15 mouse cellular contexts compared by ENCODE assay signal in the genomic region with DNA sequence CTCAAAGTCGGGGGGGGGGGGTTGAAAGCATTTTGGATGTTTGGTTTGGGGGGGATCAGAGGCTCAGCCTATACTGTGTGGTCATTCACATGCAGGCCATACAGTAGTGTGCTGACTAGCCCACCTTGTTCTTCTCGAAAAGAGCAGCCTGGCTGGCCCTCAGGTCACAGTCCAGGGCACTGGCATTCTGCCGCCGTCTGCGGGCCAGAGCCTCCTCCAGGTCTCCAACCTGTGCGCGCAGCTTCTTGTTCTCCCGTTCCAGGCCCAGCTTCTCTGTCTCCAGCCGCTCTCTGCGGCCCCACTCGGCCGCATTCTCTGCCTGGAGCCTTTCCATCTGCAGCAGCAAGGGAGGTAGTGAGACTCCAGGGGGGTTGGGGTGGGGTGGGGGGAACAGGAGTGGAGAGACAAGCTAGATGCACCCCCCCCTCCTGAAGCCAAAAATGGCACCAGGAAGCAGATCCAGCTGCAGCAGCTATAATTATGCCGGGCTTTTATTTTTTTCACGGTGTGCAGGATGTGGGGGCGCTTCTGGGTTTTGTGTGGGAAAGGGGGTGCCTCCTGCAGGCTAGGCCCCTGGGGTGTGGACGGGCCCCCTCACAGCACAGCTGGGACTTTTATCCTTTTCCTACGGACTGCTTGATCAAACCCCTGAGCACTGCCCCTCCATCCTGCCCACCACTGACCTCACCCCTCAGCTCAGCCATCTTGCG. TPM values are rescaled to one million over a fixed set of nuclear protein-coding genes. Genes with fewer than 3 reads are reported as not detected.
DNase-seq lines count a peak whose midpoint lies in the region; ATAC-seq and TF ChIP-seq lines count a peak whose summit lies in the region.
"Had no signal": no experiment of that assay in that cellular context is flagged by ENCODE, and none has a peak within 500 bp of the region (broad histone marks: within the 10 kb centered on the region; RNA-seq: fewer than 3 reads in every experiment).

No protein-coding gene starts in this region.

- no peak for ATAC-seq in lung, embryonic 16.5 days (ENCODE audit: low read depth)
- ATAC-seq: intestine, embryonic 15.5 days had no signal

- intact Hi-C loops in heart, postnatal 25 days (cut with DNase I), result loop anchor here (2.0 to 5.0 kb wide), 3 partner anchors 85 to 200 kb away; no protein-coding TSS in a partner anchor

- TF ChIP-seq CTCF in lung, adult 2 months (IDR thresholded peaks at IDR 0.05; ENCODE audit: insufficient read depth, low read length), result no peak
- TF ChIP-seq CTCF in kidney, adult 2 months (conservative IDR thresholded peaks at IDR 0.05; ENCODE audit: insufficient read depth, insufficient read length, low read depth, low read length), result no peak

- H3K27ac ChIP-seq in lung, embryonic 16.5 days (ENCODE audit: low read length), result peak overlapping the region; percentile 68
- no peak overlapping the region for H3K27ac ChIP-seq in kidney, adult 2 months (ENCODE audit: insufficient read depth, low read depth, low read length)
- H3K27ac ChIP-seq: intestine, embryonic 15.5 days; neural tube, embryonic 13.5 days had no signal

- H3K4me1 ChIP-seq in lung, embryonic 16.5 days (replicated peaks; ENCODE audit: control insufficient read depth, insufficient read depth, low read length), result peaks cover 25% of the 10 kb centered on the region
- peaks cover 26% of the 10 kb centered on the region for H3K4me1 ChIP-seq in lung, adult 2 months (ENCODE audit: control insufficient read depth, insufficient read depth, low read length)
- peaks cover 15% of the 10 kb centered on the region for H3K4me1 ChIP-seq in kidney, adult 2 months (ENCODE audit: control insufficient read depth, insufficient read depth, low read length)

- no peaks in the 10 kb centered on the region for H3K27me3 ChIP-seq in lung, embryonic 16.5 days (ENCODE audit: control insufficient read depth, insufficient read depth, low read depth, low read length)
- no peaks in the 10 kb centered on the region for H3K27me3 ChIP-seq in kidney, adult 2 months (replicated peaks; ENCODE audit: control insufficient read depth, insufficient read depth, low read length)
- H3K27me3 ChIP-seq: intestine, embryonic 15.5 days had no signal

- no peak for TF ChIP-seq POLR2A in lung, adult 2 months (IDR thresholded peaks at IDR 0.05; ENCODE audit: borderline replicate concordance, extremely low read depth, low read depth, low read length)
- TF ChIP-seq POLR2A in kidney, adult 2 months (IDR thresholded peaks at IDR 0.05; ENCODE audit: low read depth, low read length), result no peak

- no peaks in the 10 kb centered on the region for H3K9me3 ChIP-seq in lung, embryonic 16.5 days (ENCODE audit: control insufficient read depth, low read length)
- H3K9me3 ChIP-seq: intestine, embryonic 15.5 days; neural tube, embryonic 13.5 days had no signal

- WGBS in lung, embryonic 16.5 days, result 79% methylated on average over 18 of the region's 18 CpGs
- 71% methylated on average over 18 of the region's 18 CpGs for WGBS in lung, adult 2 months
- 55% methylated on average over 18 of the region's 18 CpGs for WGBS in kidney, adult 2 months

- H3K36me3 ChIP-seq in lung, embryonic 16.5 days (ENCODE audit: control insufficient read depth, insufficient read depth, low read length), result peaks cover 32% of the 10 kb centered on the region
- no peaks in the 10 kb centered on the region for H3K36me3 ChIP-seq in kidney, adult 2 months (ENCODE audit: control insufficient read depth, insufficient read depth, low read length)
- H3K36me3 ChIP-seq: neural tube, embryonic 13.5 days had no signal

- no peak overlapping the region for H3K4me2 ChIP-seq in lung, embryonic 16.5 days (ENCODE audit: low read depth, low read length)
- H3K4me2 ChIP-seq: intestine, embryonic 15.5 days; neural tube, embryonic 13.5 days had no signal

- no peak overlapping the region for H3K9ac ChIP-seq in lung, embryonic 16.5 days (ENCODE audit: low read length)
- H3K9ac ChIP-seq: intestine, embryonic 15.5 days; neural tube, embryonic 13.5 days had no signal

- DNase-seq in heart, adult 11 months, result peak; percentile 98
- no peak for DNase-seq in heart, postnatal 25 days (ENCODE audit: low spot score)
- no peak for DNase-seq in lung, adult 2 months
- DNase-seq in kidney, adult 2 months, result peak; percentile 86
- DNase-seq in kidney, postnatal 4 days, result peak; percentile 53 to 69
- no peak for DNase-seq in frontal cortex, postnatal 14 days (ENCODE audit: low spot score in 2 of 2)
- DNase-seq in adrenal gland, postnatal 14 days, result no peak
- DNase-seq: adrenal gland, postnatal 10 days; liver; thymus, postnatal 25 days had no signal

- H3K4me3 ChIP-seq in lung, embryonic 16.5 days (ENCODE audit: low read length), result no peak overlapping the region
- no peak overlapping the region for H3K4me3 ChIP-seq in lung, adult 2 months (replicated peaks; ENCODE audit: extremely low read depth, low read depth, low read length)
- no peak overlapping the region for H3K4me3 ChIP-seq in kidney, adult 2 months (ENCODE audit: insufficient read depth, low read depth, low read length)
- H3K4me3 ChIP-seq: intestine, embryonic 15.5 days; neural tube, embryonic 13.5 days had no signal

RNA-seq across cellular contexts. Expression of a gene that starts 10.2 kb away (rescaled TPM):
- total RNA-seq in heart, postnatal 25 days (2021), result 1 to 10 TPM; 6.3 to 7.2 TPM
- polyA plus RNA-seq in lung, embryonic 16.5 days (2015; fragmentation: Nextera tagmentation; extraction: Ambion mirVana), result 18.2 and 18.5 TPM in 2 replicates
- polyA plus RNA-seq in lung, adult 2 months (2012; rRNA removed), result 19.0 and 21.2 TPM in 2 replicates
- 5.7 and 6.8 TPM in 2 replicates for polyA plus RNA-seq in kidney, adult 2 months (2012; rRNA removed)
- 8.1 and 10.1 TPM in 2 replicates for total RNA-seq in adrenal gland, postnatal 14 days (2021)

RNA-seq across cellular contexts. Expression of a gene that starts 15.7 kb away (rescaled TPM):
- total RNA-seq in heart, postnatal 25 days (2021), result under 1 TPM; 0.29 to 0.34 TPM
- 0.15 and 0.73 TPM in 2 replicates for polyA plus RNA-seq in lung, embryonic 16.5 days (2015; fragmentation: Nextera tagmentation; extraction: Ambion mirVana)
- polyA plus RNA-seq in lung, adult 2 months (2012; rRNA removed), result 4.8 and 5.3 TPM in 2 replicates
- 0.56 and 2.6 TPM in 2 replicates for polyA plus RNA-seq in kidney, adult 2 months (2012; rRNA removed)
- 0.26 and 1.6 TPM in 2 replicates for total RNA-seq in adrenal gland, postnatal 14 days (2021)
- total RNA-seq: left cerebral cortex, adult 18-20 months; midbrain, postnatal 0 days had no signal

RNA-seq across cellular contexts. Expression of a gene that starts 31.6 kb away (rescaled TPM):
- 10 to 100 TPM; 17.5 to 21.4 TPM for total RNA-seq in heart, postnatal 25 days (2021)
- 49.4 and 49.7 TPM in 2 replicates for polyA plus RNA-seq in lung, embryonic 16.5 days (2015; fragmentation: Nextera tagmentation; extraction: Ambion mirVana)
- 39.6 and 46.4 TPM in 2 replicates for polyA plus RNA-seq in lung, adult 2 months (2012; rRNA removed)
- polyA plus RNA-seq in kidney, adult 2 months (2012; rRNA removed), result 20.2 and 21.7 TPM in 2 replicates
- total RNA-seq in adrenal gland, postnatal 14 days (2021), result 19.7 and 20.7 TPM in 2 replicates

RNA-seq across cellular contexts. Expression of a gene that starts 50.5 kb away (rescaled TPM):
- 10 to 100 TPM; 57.5 to 64.3 TPM for total RNA-seq in heart, postnatal 25 days (2021)
- polyA plus RNA-seq in lung, embryonic 16.5 days (2015; fragmentation: Nextera tagmentation; extraction: Ambion mirVana), result 150 and 157 TPM in 2 replicates
- polyA plus RNA-seq in lung, adult 2 months (2012; rRNA removed), result 81.9 and 105 TPM in 2 replicates
- polyA plus RNA-seq in kidney, adult 2 months (2012; rRNA removed), result 107 and 112 TPM in 2 replicates
- total RNA-seq in adrenal gland, postnatal 14 days (2021), result 58.3 and 65.8 TPM in 2 replicates

Comparison
In these comparisons a context has a peak if more than half of its experiments do, and no peak if none do; other contexts are left out.
1. DNase-seq: peak in heart, adult 11 months (single experiment), kidney, adult 2 months (single experiment) and kidney, postnatal 4 days (2 of 2); none in heart, postnatal 25 days (single experiment), lung, adult 2 months (single experiment), frontal cortex, postnatal 14 days (0 of 2) and adrenal gland, postnatal 14 days (single experiment).